Mouse (Mus musculus) ES-E14 (cell line): ENCODE results near the gene Xirp1. TPM values are rescaled to one million over a fixed set of nuclear protein-coding genes. Genes with fewer than 3 reads are reported as not detected.

Experiments used
- DNase-seq: peaks from one replicate; pipeline ENCODE4 v3.0.0-alpha.2; 2013; ENCODE audit warnings: low read depth, low spot score
- H3K27ac ChIP-seq: 2 replicates; pipeline ENCODE4 v1.5.1; 2012; ENCODE audit warnings: low read depth, mild to moderate bottlenecking, low read length, moderate library complexity, mixed read lengths; ENCODE audit not compliant: poor library complexity, insufficient read depth, severe bottlenecking
- H3K36me3 ChIP-seq: 2 replicates; pipeline ENCODE4 v1.6.1; 2012; ENCODE audit warnings: mild to moderate bottlenecking, low read length, moderate library complexity, mixed read lengths; ENCODE audit not compliant: control insufficient read depth, poor library complexity, insufficient read depth, severe bottlenecking
- H3K4me1 ChIP-seq, 2 experiments: fragments of 150-350 bp in 1 of 2; sonication (generic) in 1 of 2; 2 replicates each; pipeline ENCODE4 v1.6.1; 2012; ENCODE audit warnings: low read length in 2 of 2, mild to moderate bottlenecking in 1 of 2, mixed read lengths in 1 of 2; ENCODE audit not compliant: control insufficient read depth in 2 of 2, insufficient read depth in 2 of 2, poor library complexity in 1 of 2
- H3K4me3 ChIP-seq, 2 experiments: fragments of 150-350 bp in 1 of 2; sonication (generic) in 1 of 2; 2 replicates each; pipeline ENCODE4 v1.5.1; 2012; ENCODE audit warnings: low read length in 2 of 2, low read depth in 1 of 2, mild to moderate bottlenecking in 1 of 2, mixed read lengths in 1 of 2; ENCODE audit not compliant: insufficient read depth in 1 of 2, poor library complexity in 1 of 2, severe bottlenecking in 1 of 2
- H3K9ac ChIP-seq: 2 replicates; pipeline ENCODE4 v1.6.1; 2012; ENCODE audit warnings: low read depth, mild to moderate bottlenecking, low read length, mixed read lengths; ENCODE audit not compliant: poor library complexity, insufficient read depth, severe bottlenecking
- H3K9me3 ChIP-seq: fragments of 150-350 bp; sonication (generic); 2 replicates; pipeline ENCODE4 v1.6.1; 2012; ENCODE audit warnings: low read depth, mild to moderate bottlenecking, low read length; ENCODE audit not compliant: control insufficient read depth, insufficient read depth
- CHD2 ChIP-seq: IDR thresholded peaks from 2 replicates; pipeline ENCODE4 v1.6.1; 2014; ENCODE audit warnings: mild to moderate bottlenecking, low read depth, low read length, inconsistent platforms
- HCFC1 ChIP-seq: IDR thresholded peaks from 2 replicates; pipeline ENCODE4 v1.6.1; 2012; ENCODE audit warnings: low read length, inconsistent platforms, borderline replicate concordance; ENCODE audit not compliant: insufficient read depth
- MAFK ChIP-seq: IDR thresholded peaks from 2 replicates; pipeline ENCODE4 v1.6.1; 2014; ENCODE audit warnings: mild to moderate bottlenecking, low read depth, low read length, inconsistent platforms; ENCODE audit not compliant: insufficient read depth
- ZC3H11A ChIP-seq: IDR thresholded peaks from 2 replicates; pipeline ENCODE4 v1.6.1; 2012; ENCODE audit warnings: low read depth, mild to moderate bottlenecking, inconsistent platforms, low read length, borderline replicate concordance
- ZNF384 ChIP-seq: IDR thresholded peaks from 2 replicates; pipeline ENCODE4 v1.6.1; 2012; ENCODE audit warnings: low read depth, low read length, inconsistent platforms
- in situ Hi-C, 2 experiments: fragments of 600-800 bp; cut with MboI; formaldehyde crosslinking; loops; one replicate each; pipeline ENCODE4 v1.15.1; 2025; ENCODE audit warnings: low sequenced_read_pairs in 2 of 2, inconsistent platforms in 1 of 2; ENCODE audit not compliant: unreplicated experiment in 2 of 2
- total RNA-seq: library from RNA; depleted of rRNA; stranded (reverse); fragments of 300-350 nt; gene quantifications from 2 replicates; pipeline ENCODE4 v1.2.3, GENCODE M21; 2012

The Xirp1 gene
- total RNA-seq, 1 experiment = 0.13 TPM

GRCm38 (mm10) chr9:119976704-119977556, 46.5 kb downstream of the Xirp1 start:
- Histone ChIP-seq H3K36me3 (peaks cover 34% of the 10 kb centered on the region), H3K4me1 (peaks cover 6 to 42% of the 10 kb centered on the region in 2 experiments), H3K9me3 (no peaks in the 10 kb centered on the region), H3K4me3 (peak overlapping the region; percentile 37 to 50), H3K9ac (peak overlapping the region; percentile 70; the same call in 1 of the 2 replicates), H3K27ac (peak overlapping the region; percentile 78)
- in situ Hi-C loops = no loop called here
- DNase-seq = no peak
- TF ChIP-seq MAFK = no peak
- TF ChIP-seq ZNF384 = no peak
- no peak for TF ChIP-seq CHD2
- TF ChIP-seq HCFC1 = no peak
- no peak for TF ChIP-seq ZC3H11A

GRCm38 (mm10) chr9:119975286-119975685, 48.1 kb downstream of the Xirp1 start:
- Histone ChIP-seq H3K36me3 (peaks cover 44% of the 10 kb centered on the region), H3K4me3 (no peak overlapping the region), H3K9ac (no peak overlapping the region), H3K9me3 (no peaks in the 10 kb centered on the region), H3K27ac (no peak overlapping the region), H3K4me1 (peaks cover 2 to 40% of the 10 kb centered on the region in 2 experiments)
- DNase-seq = no peak
- in situ Hi-C loops = no loop called here
- TF ChIP-seq ZC3H11A = no peak
- no peak for TF ChIP-seq MAFK
- TF ChIP-seq HCFC1 = no peak
- no peak for TF ChIP-seq CHD2
- TF ChIP-seq ZNF384 = no peak

- Histone ChIP-seq H3K27ac (no peak overlapping the region), H3K4me1 (peaks cover 2 to 37% of the 10 kb centered on the region in 2 experiments), H3K9ac (no peak overlapping the region), H3K4me3 (peak overlapping the region; percentile 67 to 70; a peak in 3 of 4 replicates), H3K36me3 (peaks cover 42% of the 10 kb centered on the region), H3K9me3 (no peaks in the 10 kb centered on the region)
- DNase-seq = no peak
- no peak for TF ChIP-seq ZNF384
- TF ChIP-seq CHD2 = no peak
- TF ChIP-seq MAFK = no peak
- TF ChIP-seq HCFC1 = no peak
- no peak for TF ChIP-seq ZC3H11A
- in situ Hi-C loops = no loop called here
Measured at GRCm38 (mm10) chr9:119974609-119975008, 48.8 kb downstream of the Xirp1 start.

- Histone ChIP-seq H3K27ac (no peak overlapping the region), H3K9ac (peak overlapping the region; percentile 68), H3K9me3 (no peaks in the 10 kb centered on the region), H3K4me3 (peak overlapping the region; percentile 67 to 70), H3K4me1 (peaks cover under 1 to 30% of the 10 kb centered on the region in 2 experiments), H3K36me3 (peaks cover 42% of the 10 kb centered on the region)
- DNase-seq = peak; percentile 81
- TF ChIP-seq HCFC1 = no peak
- TF ChIP-seq ZNF384 = no peak
- TF ChIP-seq ZC3H11A = no peak
- TF ChIP-seq CHD2 = no peak
- TF ChIP-seq MAFK = no peak
- in situ Hi-C loops = no loop called here
Measured at GRCm38 (mm10) chr9:119973869-119974520, 49.4 kb downstream of the Xirp1 start.
